In genomic region chr10:110992047-110992431, GRCm38 (mm10) we compare ENCODE assay signal across 7 mouse cellular contexts. TPM values are rescaled to one million over a fixed set of nuclear protein-coding genes. Genes with fewer than 3 reads are reported as not detected.
DNase-seq lines count a peak whose midpoint lies in the region; ATAC-seq and TF ChIP-seq lines count a peak whose summit lies in the region.

No protein-coding gene starts in this region.

- no peak overlapping the region for H3K9ac ChIP-seq in forebrain, embryonic 15.5 days (replicated peaks)
- H3K9ac ChIP-seq in midbrain, postnatal 0 days (replicated peaks; ENCODE audit: low read length, poor library complexity, severe bottlenecking): no peak overlapping the region

- ATAC-seq in forebrain, embryonic 15.5 days (replicated peaks): 0 out of 2 replicates have a peak, but pooled peaks have one; percentile 13
- peak; percentile 56; the same call in 1 of the 2 replicates for ATAC-seq in midbrain, postnatal 0 days (ENCODE audit: low FRiP score)
- no peak for ATAC-seq in monocyte, adult 5-6 weeks (replicated peaks; ENCODE audit: insufficient number of reproducible peaks, low FRiP score, low TSS enrichment, poor library complexity, severe bottlenecking)

- peaks cover 10% of the 10 kb centered on the region for H3K4me1 ChIP-seq in forebrain, embryonic 15.5 days
- no peaks in the 10 kb centered on the region for H3K4me1 ChIP-seq in midbrain, postnatal 0 days (ENCODE audit: insufficient read depth, low read length)

- no peaks in the 10 kb centered on the region for H3K36me3 ChIP-seq in forebrain, embryonic 15.5 days
- no peaks in the 10 kb centered on the region for H3K36me3 ChIP-seq in midbrain, postnatal 0 days (ENCODE audit: insufficient read depth, low read length)

- H3K27ac ChIP-seq in forebrain, embryonic 15.5 days (replicated peaks): 0 out of 2 replicates have a peak overlapping the region, but pooled peaks have one; percentile 4
- peak overlapping the region; percentile 27; the same call in 1 of the 2 replicates for H3K27ac ChIP-seq in midbrain, postnatal 0 days (ENCODE audit: low read depth, low read length)

- DNase-seq in right cerebral cortex, adult 18-20 months: peak; percentile 33
- no peak for DNase-seq in right cerebral cortex, postnatal 14 days
- peak; percentile 22 for DNase-seq in kidney, postnatal 10 days
- peak; percentile 35 for DNase-seq in midbrain, postnatal 0 days (ENCODE audit: low spot score)
- DNase-seq in layer of hippocampus, adult 11-12 months (ENCODE audit: low spot score): no peak

- no peaks in the 10 kb centered on the region for H3K27me3 ChIP-seq in forebrain, embryonic 15.5 days
- no peaks in the 10 kb centered on the region for H3K27me3 ChIP-seq in midbrain, postnatal 0 days (ENCODE audit: insufficient read depth, low read length)

- H3K4me2 ChIP-seq in forebrain, embryonic 15.5 days (replicated peaks): no peak overlapping the region
- no peak overlapping the region for H3K4me2 ChIP-seq in midbrain, postnatal 0 days (ENCODE audit: low read depth, low read length, poor library complexity, severe bottlenecking)

- H3K9me3 ChIP-seq in forebrain, embryonic 15.5 days: no peaks in the 10 kb centered on the region
- no peaks in the 10 kb centered on the region for H3K9me3 ChIP-seq in midbrain, postnatal 0 days (ENCODE audit: low read length)

- TF ChIP-seq CTCF in midbrain, postnatal 0 days (IDR thresholded peaks at IDR 0.05): no peak

- no peak overlapping the region for H3K4me3 ChIP-seq in forebrain, embryonic 15.5 days
- H3K4me3 ChIP-seq in midbrain, postnatal 0 days (ENCODE audit: low read depth, low read length): no peak overlapping the region

- WGBS in forebrain, embryonic 15.5 days: 26% methylated on average over 9 of the region's 9 CpGs
- WGBS in midbrain, postnatal 0 days: 11% methylated on average over 9 of the region's 9 CpGs

RNA-seq across cellular contexts. Expression of gene Zdhhc17, which starts 17.9 kb away (rescaled TPM):
- 52.0 and 55.5 TPM in 2 replicates for polyA plus RNA-seq in forebrain, embryonic 15.5 days (2015; fragmentation: Nextera tagmentation; extraction: Ambion mirVana)
- total RNA-seq in midbrain, postnatal 0 days (2014; rRNA removed): 60.9 and 63.0 TPM in 2 replicates
- polyA plus RNA-seq in midbrain, postnatal 0 days (2015; fragmentation: Nextera tagmentation; extraction: Ambion mirVana): 44.4 and 44.8 TPM in 2 replicates
- 20.4 to 41.9 TPM (median 29.2 TPM) in 3 replicates for total RNA-seq in monocyte, adult 5-6 weeks (2017)

Comparison
In these comparisons a context has a peak if more than half of its experiments do, and no peak if none do; other contexts are left out.
1. DNase-seq: peak in right cerebral cortex, adult 18-20 months (single experiment), kidney, postnatal 10 days (single experiment) and midbrain, postnatal 0 days (single experiment); none in right cerebral cortex, postnatal 14 days (single experiment) and layer of hippocampus, adult 11-12 months (single experiment).